Mouse (Mus musculus): ENCODE data around the gene Tmem108. TPM values are rescaled to one million over a fixed set of nuclear protein-coding genes. Genes with fewer than 3 reads are reported as not detected.
A peak's percentile ranks its signal among the peaks of the same experiment; 100 is the strongest.

The Tmem108 gene
- total and polyA plus RNA-seq, 2 experiments from 2014 or later = 23.5 to 25.1 TPM

GRCm38 (mm10) chr9:103494346-103495020, 267.2 kb downstream of the Tmem108 start:
- no peaks in the 10 kb centered on the region for H3K36me3 ChIP-seq (replicated peaks; ENCODE audit: control insufficient read depth, insufficient read depth, low read length)
- H3K9ac ChIP-seq (replicated peaks; ENCODE audit: low read depth, low read length) = no peak overlapping the region
- ATAC-seq (ENCODE audit: insufficient read depth, low read depth) = peak; percentile 85
- H3K4me2 ChIP-seq (ENCODE audit: low read depth, low read length) = no peak overlapping the region
- no peaks in the 10 kb centered on the region for H3K27me3 ChIP-seq (ENCODE audit: control insufficient read depth, insufficient read depth, low read length)
- peak; percentile 91 for DNase-seq (ENCODE audit: low spot score)
- TF ChIP-seq EP300 (IDR thresholded peaks at IDR 0.05; ENCODE audit: low read depth) (no peak), CTCF (IDR thresholded peaks at IDR 0.05; ENCODE audit: low read depth) (peak; percentile 97)
- H3K27ac ChIP-seq (ENCODE audit: low read depth) = peak overlapping the region; percentile 50; the same call in 1 of the 2 replicates
- no peaks in the 10 kb centered on the region for H3K9me3 ChIP-seq (replicated peaks; ENCODE audit: control insufficient read depth, low read length)
- WGBS = 14% methylated on average over 7 of the region's 7 CpGs
- peaks cover 8% of the 10 kb centered on the region for H3K4me1 ChIP-seq (ENCODE audit: control insufficient read depth, insufficient read depth)
- H3K4me3 ChIP-seq (ENCODE audit: low read depth, low read length) = no peak overlapping the region

- no peak overlapping the region; the same call in 1 of the 2 replicates for H3K9ac ChIP-seq (replicated peaks; ENCODE audit: low read depth, low read length)
- DNase-seq (ENCODE audit: low spot score) (peak; percentile 63), ATAC-seq (ENCODE audit: insufficient read depth, low read depth) (peak; percentile 60; the same call in 1 of the 2 replicates)
- 39% methylated on average over 8 of the region's 8 CpGs for whole genome bisulfite sequencing
- no peak overlapping the region for H3K4me2 ChIP-seq (ENCODE audit: low read depth, low read length)
- no peaks in the 10 kb centered on the region for H3K27me3 ChIP-seq (ENCODE audit: control insufficient read depth, insufficient read depth, low read length)
- H3K9me3 ChIP-seq (replicated peaks; ENCODE audit: control insufficient read depth, low read length) = no peaks in the 10 kb centered on the region
- no peaks in the 10 kb centered on the region for H3K36me3 ChIP-seq (replicated peaks; ENCODE audit: control insufficient read depth, insufficient read depth, low read length)
- peaks cover 22% of the 10 kb centered on the region for H3K4me1 ChIP-seq (ENCODE audit: control insufficient read depth, insufficient read depth)
- H3K4me3 ChIP-seq (ENCODE audit: low read depth, low read length) = no peak overlapping the region
- peak; percentile 90 for TF ChIP-seq EP300 (IDR thresholded peaks at IDR 0.05; ENCODE audit: low read depth)
- peak; percentile 11; the same call in 1 of the 2 replicates for TF ChIP-seq CTCF (IDR thresholded peaks at IDR 0.05; ENCODE audit: low read depth)
- peak overlapping the region; percentile 58 for H3K27ac ChIP-seq (ENCODE audit: low read depth)
Measured at GRCm38 (mm10) chr9:103491985-103492384, 269.7 kb downstream of the Tmem108 start.

- Histone ChIP-seq H3K27ac (ENCODE audit: low read depth) (no peak overlapping the region), H3K4me1 (ENCODE audit: control insufficient read depth, insufficient read depth) (peaks cover 35% of the 10 kb centered on the region), H3K4me2 (ENCODE audit: low read depth, low read length) (no peak overlapping the region), H3K27me3 (ENCODE audit: control insufficient read depth, insufficient read depth, low read length) (no peaks in the 10 kb centered on the region), H3K36me3 (replicated peaks; ENCODE audit: control insufficient read depth, insufficient read depth, low read length) (no peaks in the 10 kb centered on the region), H3K9me3 (replicated peaks; ENCODE audit: control insufficient read depth, low read length) (no peaks in the 10 kb centered on the region), H3K4me3 (ENCODE audit: low read depth, low read length) (no peak overlapping the region), H3K9ac (replicated peaks; ENCODE audit: low read depth, low read length) (no peak overlapping the region)
- DNase-seq (ENCODE audit: low spot score) (peak; percentile 69), ATAC-seq (ENCODE audit: insufficient read depth, low read depth) (peak; percentile 42)
- TF ChIP-seq EP300 (IDR thresholded peaks at IDR 0.05; ENCODE audit: low read depth) (no peak), CTCF (IDR thresholded peaks at IDR 0.05; ENCODE audit: low read depth) (peak; percentile 95)
- 27% methylated on average over 2 of the region's 2 CpGs for WGBS
Measured at GRCm38 (mm10) chr9:103490439-103490838, 271.2 kb downstream of the Tmem108 start.

- H3K9ac ChIP-seq (replicated peaks; ENCODE audit: low read depth, low read length) = no peak overlapping the region
- ATAC-seq (ENCODE audit: insufficient read depth, low read depth) (no peak), DNase-seq (ENCODE audit: low spot score) (no peak)
- no peaks in the 10 kb centered on the region for H3K27me3 ChIP-seq (ENCODE audit: control insufficient read depth, insufficient read depth, low read length)
- H3K9me3 ChIP-seq (replicated peaks; ENCODE audit: control insufficient read depth, low read length) = no peaks in the 10 kb centered on the region
- H3K4me3 ChIP-seq (ENCODE audit: low read depth, low read length) = no peak overlapping the region
- 74% methylated on average over 4 of the region's 4 CpGs for WGBS
- peaks cover 38% of the 10 kb centered on the region for H3K4me1 ChIP-seq (ENCODE audit: control insufficient read depth, insufficient read depth)
- no peaks in the 10 kb centered on the region for H3K36me3 ChIP-seq (replicated peaks; ENCODE audit: control insufficient read depth, insufficient read depth, low read length)
- no peak for TF ChIP-seq EP300 (IDR thresholded peaks at IDR 0.05; ENCODE audit: low read depth)
- TF ChIP-seq CTCF (IDR thresholded peaks at IDR 0.05; ENCODE audit: low read depth) = no peak
- H3K4me2 ChIP-seq (ENCODE audit: low read depth, low read length) = no peak overlapping the region
- H3K27ac ChIP-seq (ENCODE audit: low read depth) = no peak overlapping the region
Measured at GRCm38 (mm10) chr9:103489883-103490282, 271.8 kb downstream of the Tmem108 start.

- DNase-seq (ENCODE audit: low spot score) (no peak), ATAC-seq (ENCODE audit: insufficient read depth, low read depth) (no peak)
- Histone ChIP-seq H3K4me3 (ENCODE audit: low read depth, low read length) (no peak overlapping the region), H3K4me2 (ENCODE audit: low read depth, low read length) (no peak overlapping the region), H3K27me3 (ENCODE audit: control insufficient read depth, insufficient read depth, low read length) (no peaks in the 10 kb centered on the region), H3K4me1 (ENCODE audit: control insufficient read depth, insufficient read depth) (peaks cover 38% of the 10 kb centered on the region), H3K27ac (ENCODE audit: low read depth) (no peak overlapping the region), H3K36me3 (replicated peaks; ENCODE audit: control insufficient read depth, insufficient read depth, low read length) (no peaks in the 10 kb centered on the region), H3K9me3 (replicated peaks; ENCODE audit: control insufficient read depth, low read length) (no peaks in the 10 kb centered on the region), H3K9ac (replicated peaks; ENCODE audit: low read depth, low read length) (no peak overlapping the region; the same call in 1 of the 2 replicates)
- TF ChIP-seq CTCF (IDR thresholded peaks at IDR 0.05; ENCODE audit: low read depth) (no peak), EP300 (IDR thresholded peaks at IDR 0.05; ENCODE audit: low read depth) (no peak)
- WGBS = 29% methylated on average over 7 of the region's 7 CpGs
Measured at GRCm38 (mm10) chr9:103489096-103489495, 272.5 kb downstream of the Tmem108 start.

Measured in heart, postnatal 0 days (tissue).